Mouse (Mus musculus): ENCODE results near the gene Hjurp.

Hjurp gene

DNA sequence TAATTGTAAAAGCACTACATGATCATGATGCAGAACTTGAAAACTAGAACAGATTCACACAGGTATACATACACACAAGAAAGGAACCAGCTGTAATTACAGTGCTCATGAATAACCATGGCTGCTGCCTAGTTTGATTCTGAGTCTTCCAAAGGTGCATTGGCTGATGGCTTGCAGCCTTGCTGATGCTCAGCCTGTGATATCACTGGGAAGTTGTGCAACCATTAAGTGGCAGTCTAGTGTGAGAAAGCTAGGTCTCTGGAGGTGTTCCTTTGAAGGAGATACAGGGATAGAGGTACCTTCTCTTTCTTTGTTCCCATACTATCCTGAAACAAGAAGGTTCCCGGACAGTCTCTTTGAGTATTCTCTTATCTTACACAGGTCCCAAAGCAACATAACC lies 58.4 kb downstream of the Hjurp start:
- DNase-seq, result no peak

DNA sequence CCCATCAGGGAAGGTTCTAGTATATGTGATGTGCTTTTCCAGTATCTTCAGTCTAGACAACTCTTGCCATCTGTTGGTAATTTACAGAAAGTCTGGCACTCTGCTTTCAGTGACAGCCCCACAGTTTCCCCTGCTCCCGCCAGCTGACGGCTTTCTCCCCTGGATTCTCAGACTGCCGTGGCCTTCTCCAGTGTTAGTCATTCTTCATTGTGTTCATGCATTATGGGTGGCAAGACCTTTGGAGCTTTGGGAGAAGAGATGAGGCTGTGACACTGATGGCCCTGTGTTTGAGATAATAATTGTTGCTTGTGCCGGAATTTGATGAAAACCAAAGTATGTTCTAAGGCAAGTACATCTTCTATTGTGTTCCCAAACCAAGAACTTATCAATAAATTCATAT lies 58.8 kb downstream of the Hjurp start:
- no peak for DNase-seq

DNA sequence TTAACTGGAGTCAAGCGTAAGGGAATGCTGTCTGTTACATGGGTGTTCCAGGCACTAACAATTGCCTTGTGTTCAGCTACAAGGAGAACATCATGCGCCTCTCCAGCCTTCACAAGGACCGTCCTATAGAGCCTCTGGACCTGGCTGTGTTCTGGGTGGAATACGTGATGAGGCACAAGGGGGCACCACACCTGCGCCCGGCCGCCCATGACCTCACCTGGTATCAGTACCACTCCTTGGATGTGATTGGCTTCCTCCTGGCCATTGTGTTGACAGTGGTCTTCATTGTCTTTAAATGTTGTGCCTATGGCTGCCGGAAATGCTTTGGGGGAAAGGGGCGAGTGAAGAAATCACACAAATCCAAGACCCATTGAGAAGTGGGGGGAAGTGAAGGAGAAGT lies 59.4 kb downstream of the Hjurp start:
- DNase-seq, result no peak

- DNase-seq, result no peak
Measured at GRCm38 (mm10) chr1:88217576-88217975, 59.9 kb downstream of the Hjurp start.

DNA sequence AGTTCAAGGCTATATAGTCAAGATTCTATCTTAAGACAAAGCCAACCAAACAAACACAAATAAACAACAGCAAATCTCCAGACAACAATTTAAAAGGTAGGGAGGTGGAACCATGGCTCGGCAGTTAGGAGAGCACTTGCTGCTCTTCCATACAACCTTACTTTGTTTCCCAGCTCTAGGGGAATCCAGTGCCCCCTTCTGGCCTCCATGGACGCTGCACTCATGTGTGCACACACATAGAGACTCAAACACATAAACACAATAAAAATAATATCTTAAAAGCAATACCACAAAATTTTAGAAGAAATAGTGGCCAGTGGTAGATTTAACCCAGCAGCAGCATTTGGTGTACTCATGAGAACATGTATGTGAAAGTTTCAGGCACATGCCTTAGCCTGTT lies 60.3 kb downstream of the Hjurp start:
- DNase-seq, result no peak

DNA sequence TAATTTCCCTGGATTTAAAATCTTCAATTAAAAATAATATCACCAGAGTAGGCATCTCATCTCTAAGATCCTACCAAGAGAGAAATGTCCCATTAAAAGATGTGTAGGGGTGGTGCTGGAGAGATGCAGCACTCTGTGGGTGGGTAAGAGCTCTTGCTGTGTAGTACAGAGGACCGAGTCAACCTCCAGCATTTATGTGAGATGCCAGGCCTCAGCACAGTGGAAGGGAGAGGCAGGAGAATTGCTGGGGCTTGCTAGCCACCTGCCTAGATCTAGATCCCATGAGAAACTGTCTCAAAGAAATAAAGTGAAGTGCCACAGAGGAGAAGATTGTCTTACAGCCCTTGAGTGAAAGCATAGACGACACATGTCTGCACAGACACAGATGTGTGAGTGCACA lies 60.9 kb downstream of the Hjurp start:
- DNase-seq, result no peak

GRCm38 (mm10) chr1:88215466-88216380 lies 61.7 kb downstream of the Hjurp start:
- no peak for DNase-seq

- no peak for DNase-seq
Measured at GRCm38 (mm10) chr1:88214462-88214952, 62.9 kb downstream of the Hjurp start.

- DNase-seq, result no peak
Measured at GRCm38 (mm10) chr1:88213766-88214461, 63.5 kb downstream of the Hjurp start.

DNA sequence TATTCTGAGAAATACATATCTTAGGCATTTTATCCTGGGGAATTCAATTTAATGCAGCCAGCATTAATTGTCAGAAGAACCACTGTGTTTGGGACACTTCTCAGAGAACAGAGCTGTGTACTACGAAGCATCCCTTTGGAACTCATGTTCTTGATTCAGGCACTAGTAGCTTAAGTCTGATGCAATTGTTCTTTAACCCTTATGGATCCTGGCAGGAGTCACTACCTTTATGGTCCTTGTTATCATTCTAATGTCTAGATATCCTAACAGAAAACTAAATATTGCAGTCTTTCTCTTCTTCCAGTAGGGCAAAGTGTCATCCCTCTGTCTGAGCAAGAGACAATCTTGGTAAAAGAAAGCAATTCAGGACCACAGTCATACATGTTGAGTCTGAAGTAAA lies 64.4 kb downstream of the Hjurp start:
- no peak for DNase-seq
